Mouse (Mus musculus) lung, postnatal 0 days (tissue): ENCODE results near the gene Tnfsf13b.

Experiments used
- CTCF ChIP-seq: IDR thresholded peaks from 2 replicates; pipeline ENCODE4 v1.5.1; 2016; ENCODE audit warnings: antibody characterized with exemption, mild to moderate bottlenecking
- EP300 ChIP-seq: IDR thresholded peaks from 2 replicates; pipeline ENCODE4 v1.6.1; 2016; ENCODE audit warnings: antibody characterized with exemption, mild to moderate bottlenecking, control low read depth

GRCm38 (mm10) chr8:9977016-9977415 is 29.3 kb upstream of the Tnfsf13b start:
- TF ChIP-seq EP300 (no peak), CTCF (no peak)
